Mouse (Mus musculus) myocyte (in vitro differentiated cells): ENCODE measurements at regions not wholly inside any gene's neighbourhood (a gene's known extent, or its start where the extent isn't known, plus 50 kb on each side); places are given as distances from the start of the nearest gene placed in this dataset.

Experiments
- H3K27me3 ChIP-seq: one replicate; pipeline ENCODE4 v1.6.1; 2011; ENCODE audit not compliant: control insufficient read depth, insufficient read depth, insufficient read length
- H3K36me3 ChIP-seq: one replicate; pipeline ENCODE4 v1.6.1; 2011; ENCODE audit not compliant: control insufficient read depth, insufficient read depth
- H3K4me2 ChIP-seq: one replicate; pipeline ENCODE4 v1.6.1; 2011; ENCODE audit warnings: low read depth, control low read depth
- H3K4me3 ChIP-seq: one replicate; pipeline ENCODE4 v1.5.1; 2011; ENCODE audit warnings: mild to moderate bottlenecking, control low read depth, moderate library complexity
- H3K79me2 ChIP-seq: one replicate; pipeline ENCODE4 v1.6.1; 2011; ENCODE audit not compliant: control insufficient read depth, insufficient read depth
- H3ac ChIP-seq: one replicate; pipeline ENCODE4 v1.6.1; 2011; ENCODE audit not compliant: control insufficient read depth, insufficient read length
- CEBPB ChIP-seq: IDR thresholded peaks from 2 replicates; pipeline ENCODE4 v1.6.1; 2011; ENCODE audit warnings: mild to moderate bottlenecking, moderate library complexity; ENCODE audit not compliant: poor library complexity, insufficient read depth, severe bottlenecking
- E2F4 ChIP-seq: IDR thresholded peaks from one replicate; pipeline ENCODE4 v1.6.1; 2011; ENCODE audit warnings: mild to moderate bottlenecking, control low read depth, moderate library complexity; ENCODE audit not compliant: insufficient read depth
- MAX ChIP-seq: IDR thresholded peaks from one replicate; pipeline ENCODE4 v1.6.1; 2011; ENCODE audit warnings: low read depth, mild to moderate bottlenecking, control low read depth
- MYOD1 ChIP-seq, 3 experiments: IDR thresholded peaks; one replicate each; pipeline ENCODE4 v1.6.1; 2011; ENCODE audit warnings: control low read depth in 2 of 3, low read depth in 2 of 3, mild to moderate bottlenecking in 2 of 3, moderate library complexity in 1 of 3; ENCODE audit not compliant: insufficient read length in 2 of 3, control insufficient read depth in 1 of 3
- MYOG ChIP-seq, 3 experiments: IDR thresholded peaks; one replicate each; pipeline ENCODE4 v1.6.1; 2011; ENCODE audit warnings: control low read depth in 2 of 3, low read depth in 2 of 3, mild to moderate bottlenecking in 2 of 3; ENCODE audit not compliant: insufficient read length in 2 of 3, control insufficient read depth in 1 of 3, insufficient read depth in 1 of 3
- POLR2A ChIP-seq: IDR thresholded peaks from one replicate; pipeline ENCODE4 v1.6.1; 2011; ENCODE audit warnings: low read depth, mild to moderate bottlenecking, control low read depth, moderate library complexity; ENCODE audit not compliant: insufficient read length
- POLR2AphosphoS2 ChIP-seq: IDR thresholded peaks from one replicate; pipeline ENCODE4 v1.6.1; 2011; ENCODE audit warnings: low read depth, control low read depth; ENCODE audit not compliant: insufficient read length
- REST ChIP-seq: IDR thresholded peaks from one replicate; pipeline ENCODE4 v1.6.1; 2011; ENCODE audit warnings: mild to moderate bottlenecking, control low read depth, moderate library complexity; ENCODE audit not compliant: insufficient read depth, insufficient read length
- SRF ChIP-seq: IDR thresholded peaks from one replicate; pipeline ENCODE4 v1.6.1; 2011; ENCODE audit warnings: low read depth; ENCODE audit not compliant: control insufficient read depth, insufficient read length
- TCF12 ChIP-seq: IDR thresholded peaks from one replicate; pipeline ENCODE4 v1.6.1; 2011; ENCODE audit warnings: mild to moderate bottlenecking, control low read depth; ENCODE audit not compliant: poor library complexity, insufficient read depth, severe bottlenecking
- TCF3 ChIP-seq: IDR thresholded peaks from one replicate; pipeline ENCODE4 v1.6.1; 2011; ENCODE audit warnings: low read depth, control low read depth; ENCODE audit not compliant: insufficient read length
- USF1 ChIP-seq: IDR thresholded peaks from one replicate; pipeline ENCODE4 v1.6.1; 2011; ENCODE audit warnings: low read depth, mild to moderate bottlenecking, control low read depth, moderate library complexity

GRCm38 (mm10) chr14:62163120-62163796 lies 129.1 kb upstream of the Rnaseh2b start:
- H3K36me3 ChIP-seq, result no peaks in the 10 kb centered on the region
- no peak overlapping the region for H3K4me3 ChIP-seq
- H3K4me2 ChIP-seq, result no peak overlapping the region
- no peaks in the 10 kb centered on the region for H3K79me2 ChIP-seq
- peaks cover 6% of the 10 kb centered on the region for H3K27me3 ChIP-seq
- H3ac ChIP-seq, result no peak overlapping the region
- TF ChIP-seq POLR2A, result no peak
- no peak for TF ChIP-seq TCF3
- TF ChIP-seq MYOD1 (IDR thresholded peaks at IDR 0.05; ENCODE audit: control insufficient read depth in 1 of 3, insufficient read length in 2 of 3, low read depth in 2 of 3), result no peak
- no peak for TF ChIP-seq MYOG (IDR thresholded peaks at IDR 0.05; ENCODE audit: control insufficient read depth in 1 of 3, insufficient read depth in 1 of 3, insufficient read length in 2 of 3, low read depth in 2 of 3)
- no peak for TF ChIP-seq USF1
- no peak for TF ChIP-seq CEBPB
- no peak for TF ChIP-seq MAX
- TF ChIP-seq REST, result no peak
- TF ChIP-seq TCF12, result no peak
- TF ChIP-seq POLR2AphosphoS2, result no peak
- TF ChIP-seq E2F4, result no peak
- TF ChIP-seq SRF, result no peak

- peaks cover 13% of the 10 kb centered on the region for H3K27me3 ChIP-seq
- H3K4me2 ChIP-seq, result no peak overlapping the region
- H3K36me3 ChIP-seq, result no peaks in the 10 kb centered on the region
- H3K4me3 ChIP-seq, result no peak overlapping the region
- H3K79me2 ChIP-seq, result no peaks in the 10 kb centered on the region
- no peak for TF ChIP-seq TCF12
- no peak for TF ChIP-seq MYOD1 (IDR thresholded peaks at IDR 0.05; ENCODE audit: control insufficient read depth in 1 of 3, insufficient read length in 2 of 3, low read depth in 2 of 3)
- no peak for TF ChIP-seq MYOG (IDR thresholded peaks at IDR 0.05; ENCODE audit: control insufficient read depth in 1 of 3, insufficient read depth in 1 of 3, insufficient read length in 2 of 3, low read depth in 2 of 3)
- no peak for TF ChIP-seq E2F4
- H3ac ChIP-seq, result no peak overlapping the region
Measured at GRCm38 (mm10) chr14:62164918-62165317, 127.5 kb upstream of the Rnaseh2b start.

GRCm38 (mm10) chr14:62166006-62166405 lies 126.4 kb upstream of the Rnaseh2b start:
- H3K79me2 ChIP-seq, result no peaks in the 10 kb centered on the region
- no peak overlapping the region for H3ac ChIP-seq
- no peak overlapping the region for H3K4me3 ChIP-seq
- H3K27me3 ChIP-seq, result peaks cover 13% of the 10 kb centered on the region
- no peak overlapping the region for H3K4me2 ChIP-seq
- H3K36me3 ChIP-seq, result no peaks in the 10 kb centered on the region
- no peak for TF ChIP-seq REST
- no peak for TF ChIP-seq SRF
- TF ChIP-seq USF1, result no peak
- no peak for TF ChIP-seq TCF3
- no peak for TF ChIP-seq CEBPB
- TF ChIP-seq POLR2AphosphoS2, result no peak
- no peak for TF ChIP-seq MAX
- no peak for TF ChIP-seq E2F4
- TF ChIP-seq MYOD1 (IDR thresholded peaks at IDR 0.05; ENCODE audit: control insufficient read depth in 1 of 3, insufficient read length in 2 of 3, low read depth in 2 of 3), result no peak
- no peak for TF ChIP-seq MYOG (IDR thresholded peaks at IDR 0.05; ENCODE audit: control insufficient read depth in 1 of 3, insufficient read depth in 1 of 3, insufficient read length in 2 of 3, low read depth in 2 of 3)
- TF ChIP-seq POLR2A, result no peak
- TF ChIP-seq TCF12, result no peak

- Histone ChIP-seq H3K4me2 (no peak overlapping the region), H3K4me3 (no peak overlapping the region), H3ac (no peak overlapping the region), H3K36me3 (no peaks in the 10 kb centered on the region), H3K27me3 (peaks cover 13% of the 10 kb centered on the region), H3K79me2 (no peaks in the 10 kb centered on the region)
- no peak for TF ChIP-seq TCF12
- no peak for TF ChIP-seq CEBPB
- no peak for TF ChIP-seq POLR2AphosphoS2
Measured at GRCm38 (mm10) chr14:62166596-62166995, 125.8 kb upstream of the Rnaseh2b start.

GRCm38 (mm10) chr14:62167090-62167489 lies 125.3 kb upstream of the Rnaseh2b start:
- H3K36me3 ChIP-seq, result no peaks in the 10 kb centered on the region
- H3K79me2 ChIP-seq, result no peaks in the 10 kb centered on the region
- H3K4me2 ChIP-seq, result no peak overlapping the region
- no peak overlapping the region for H3ac ChIP-seq
- peaks cover 13% of the 10 kb centered on the region for H3K27me3 ChIP-seq
- H3K4me3 ChIP-seq, result no peak overlapping the region
- TF ChIP-seq TCF3, result no peak
- no peak for TF ChIP-seq E2F4
- TF ChIP-seq MYOG (IDR thresholded peaks at IDR 0.05; ENCODE audit: control insufficient read depth in 1 of 3, insufficient read depth in 1 of 3, insufficient read length in 2 of 3, low read depth in 2 of 3), result no peak
- no peak for TF ChIP-seq USF1
- TF ChIP-seq REST, result no peak
- no peak for TF ChIP-seq MYOD1 (IDR thresholded peaks at IDR 0.05; ENCODE audit: control insufficient read depth in 1 of 3, insufficient read length in 2 of 3, low read depth in 2 of 3)
- TF ChIP-seq CEBPB, result no peak
- TF ChIP-seq SRF, result no peak
- no peak for TF ChIP-seq MAX
- no peak for TF ChIP-seq TCF12
- TF ChIP-seq POLR2A, result no peak
- TF ChIP-seq POLR2AphosphoS2, result no peak
